Mouse (Mus musculus): ENCODE data around the gene Slc43a3. TPM values are rescaled to one million over a fixed set of nuclear protein-coding genes. Genes with fewer than 3 reads are reported as not detected.

The Slc43a3 gene
- total and polyA plus RNA-seq, 3 experiments = 90.6 to 91.5 TPM; not detected in 1

DNA sequence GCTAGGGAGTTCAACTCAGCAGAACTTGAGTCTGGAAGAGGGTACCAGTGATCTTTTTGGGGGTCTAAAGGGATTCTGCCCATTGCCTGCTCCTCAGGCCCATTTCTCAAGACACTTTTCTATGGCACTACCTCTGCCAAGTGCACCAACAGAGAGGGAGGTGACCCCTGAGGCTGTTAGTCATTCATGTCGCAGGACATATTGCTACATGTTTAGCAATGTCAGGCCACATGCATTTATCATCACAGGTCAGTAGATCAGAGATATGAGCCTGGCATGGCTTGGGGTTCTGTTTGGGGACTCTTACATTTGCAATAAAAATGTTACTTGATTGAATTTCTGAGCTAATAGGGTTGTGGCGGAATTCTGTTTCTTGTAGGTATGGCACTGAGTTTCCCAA lies 39.2 kb downstream of the Slc43a3 start:
- DNase-seq (ENCODE audit: low read depth, low spot score) = no peak
- Histone ChIP-seq H3K9ac (ENCODE audit: control insufficient read depth, low read depth, low read length, poor library complexity, severe bottlenecking) (no peak overlapping the region), H3K4me3 (ENCODE audit: control insufficient read depth in 1 of 2, insufficient read depth in 1 of 2, low read depth in 2 of 2, low read length in 2 of 2) (no peak overlapping the region), H3K9me3 (replicated peaks; ENCODE audit: insufficient read depth, low read length) (no peaks in the 10 kb centered on the region), H3K36me3 (ENCODE audit: control insufficient read depth in 1 of 2, insufficient read depth in 2 of 2, low read length in 2 of 2) (peaks cover 0 to 11% of the 10 kb centered on the region in 2 experiments; a peak in 2 of 4 replicates), H3K27me3 (ENCODE audit: control insufficient read depth in 1 of 2, insufficient read depth in 2 of 2, low read length in 2 of 2) (no peaks in the 10 kb centered on the region), H3K4me1 (ENCODE audit: control insufficient read depth in 1 of 2, insufficient read depth in 2 of 2, low read length in 2 of 2) (peaks cover 0 to 19% of the 10 kb centered on the region in 2 experiments; a peak in 3 of 4 replicates), H3K27ac (ENCODE audit: control insufficient read depth, low read depth, low read length) (no peak overlapping the region), H3K79me2 (ENCODE audit: control insufficient read depth, insufficient read depth, low read length, poor library complexity) (no peaks in the 10 kb centered on the region)
- no peak for TF ChIP-seq E2F4 (IDR thresholded peaks at IDR 0.05; ENCODE audit: borderline replicate concordance, low read depth, low read length)
- no peak for TF ChIP-seq POLR2A (IDR thresholded peaks at IDR 0.05; ENCODE audit: control insufficient read depth in 1 of 2, insufficient read depth in 1 of 2, low read depth in 1 of 2, low read length in 2 of 2, poor library complexity in 1 of 2)
- no peak for TF ChIP-seq USF2 (IDR thresholded peaks at IDR 0.05; ENCODE audit: borderline replicate concordance in 1 of 2, insufficient read depth in 1 of 2, low read depth in 1 of 2, low read length in 2 of 2)
- no peak for TF ChIP-seq ZKSCAN1 (IDR thresholded peaks at IDR 0.05; ENCODE audit: low read depth, low read length)
- no peak for TF ChIP-seq ZMIZ1 (IDR thresholded peaks at IDR 0.05; ENCODE audit: low read depth, low read length)
- TF ChIP-seq EP300 (IDR thresholded peaks at IDR 0.05; ENCODE audit: low read depth in 1 of 2, low read length in 2 of 2) = no peak
- no peak for TF ChIP-seq CTCF (IDR thresholded peaks at IDR 0.05 in 2 of 3, conservative IDR thresholded peaks at IDR 0.05 in 1 of 3; ENCODE audit: control insufficient read depth in 1 of 3, insufficient read depth in 1 of 3, low read depth in 2 of 3, low read length in 3 of 3, poor library complexity in 1 of 3, severe bottlenecking in 1 of 3)
- no peak for TF ChIP-seq GATA1 (IDR thresholded peaks at IDR 0.05; ENCODE audit: low read depth, low read length)
- TF ChIP-seq TCF12 (IDR thresholded peaks at IDR 0.05; ENCODE audit: low read depth, low read length) = no peak
- no peak for TF ChIP-seq BHLHE40 (IDR thresholded peaks at IDR 0.05; ENCODE audit: borderline replicate concordance, low read depth, low read length)

DNA sequence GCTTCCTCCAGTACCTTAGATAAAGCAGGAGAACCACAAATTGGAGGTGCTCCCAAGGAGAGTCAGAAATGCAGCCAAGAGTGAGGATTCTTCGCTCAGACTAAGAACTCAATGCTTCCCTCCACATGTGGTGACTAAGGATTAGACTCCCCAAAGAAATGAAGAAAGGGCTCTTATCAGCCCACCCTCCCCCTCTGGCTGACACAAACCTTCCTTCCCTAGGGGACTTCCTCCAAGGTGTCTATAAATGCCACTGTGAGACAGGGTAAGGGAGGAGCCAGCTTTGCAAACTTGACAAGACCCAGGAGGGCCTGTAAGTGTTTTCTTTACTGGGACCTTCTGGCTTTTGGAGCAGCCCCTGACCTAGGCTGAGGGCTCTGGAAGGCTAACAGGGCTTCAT lies 43.8 kb downstream of the Slc43a3 start, which contains the start of gene Prg2:
Prg2 (plus strand) TSS at position 274 of the 400 bp plus-strand sequence.
- H3K4me3 ChIP-seq (ENCODE audit: control insufficient read depth in 1 of 2, insufficient read depth in 1 of 2, low read depth in 2 of 2, low read length in 2 of 2) = no peak within 1 kb of the TSS
- H3K36me3 ChIP-seq (ENCODE audit: control insufficient read depth in 1 of 2, insufficient read depth in 2 of 2, low read length in 2 of 2) = peaks cover 0 to 11% of the 10 kb centered on the region in 2 experiments; a peak in 2 of 4 replicates
- H3K9ac ChIP-seq (ENCODE audit: control insufficient read depth, low read depth, low read length, poor library complexity, severe bottlenecking) = no peak within 1 kb of the TSS
- no peaks in the 10 kb centered on the region for H3K27me3 ChIP-seq (ENCODE audit: control insufficient read depth in 1 of 2, insufficient read depth in 2 of 2, low read length in 2 of 2)
- peaks cover 0 to 18% of the 10 kb centered on the region in 2 experiments; a peak in 3 of 4 replicates for H3K4me1 ChIP-seq (ENCODE audit: control insufficient read depth in 1 of 2, insufficient read depth in 2 of 2, low read length in 2 of 2)
- no peaks in the 10 kb centered on the region for H3K79me2 ChIP-seq (ENCODE audit: control insufficient read depth, insufficient read depth, low read length, poor library complexity)
- H3K27ac ChIP-seq (ENCODE audit: control insufficient read depth, low read depth, low read length) = peak within 1 kb of the TSS; percentile 23; the same call in 1 of the 2 replicates
- no peaks in the 10 kb centered on the region for H3K9me3 ChIP-seq (replicated peaks; ENCODE audit: insufficient read depth, low read length)
- peak; percentile 76 for DNase-seq (ENCODE audit: low read depth, low spot score)
- peak; percentile 58 for TF ChIP-seq TAL1 (IDR thresholded peaks at IDR 0.05; ENCODE audit: low read length)
- TF ChIP-seq EP300 (IDR thresholded peaks at IDR 0.05; ENCODE audit: low read depth in 1 of 2, low read length in 2 of 2) = peak in 1 of 2 experiments; percentile 5; a peak in 3 of 4 replicates
- TF ChIP-seq GATA1 (IDR thresholded peaks at IDR 0.05; ENCODE audit: low read depth, low read length) = peak; percentile 74; the same call in 1 of the 2 replicates
- TF ChIP-seq CHD1 (IDR thresholded peaks at IDR 0.05; ENCODE audit: low read depth, low read length) = no peak
- no peak; the same call in 1 of the 2 replicates for TF ChIP-seq MXI1 (IDR thresholded peaks at IDR 0.05; ENCODE audit: low read depth, low read length)
- TF ChIP-seq MYC (IDR thresholded peaks at IDR 0.05; ENCODE audit: low read depth, low read length) = 0 out of 2 replicates have a peak, but pooled peaks have one; percentile 38
